Mouse (Mus musculus) limb, embryonic 10.5 days (tissue): ENCODE measurements around the gene Erbb4. TPM values are rescaled to one million over a fixed set of nuclear protein-coding genes. Genes with fewer than 3 reads are reported as not detected.

Experiments
- DNase-seq: peaks from one replicate; pipeline ENCODE4 v3.0.0-alpha.2; 2017; ENCODE audit warnings: low spot score
- H3K27ac ChIP-seq: fragments of 300-500 bp; sonication (generic); 2 replicates; pipeline ENCODE4 v1.5.1; 2016; ENCODE audit warnings: mild to moderate bottlenecking
- H3K27me3 ChIP-seq: fragments of 300-500 bp; sonication (generic); 2 replicates; pipeline ENCODE4 v1.6.1; 2016; ENCODE audit warnings: low read depth, mild to moderate bottlenecking; ENCODE audit not compliant: poor library complexity, severe bottlenecking
- H3K36me3 ChIP-seq: fragments of 300-500 bp; sonication (generic); 2 replicates; pipeline ENCODE4 v1.6.1; 2016; ENCODE audit warnings: mild to moderate bottlenecking, moderate library complexity
- H3K4me1 ChIP-seq: fragments of 300-500 bp; sonication (generic); 2 replicates; pipeline ENCODE4 v1.6.1; 2016
- H3K4me3 ChIP-seq: fragments of 300-500 bp; sonication (generic); 2 replicates; pipeline ENCODE4 v1.5.1; 2016; ENCODE audit warnings: mild to moderate bottlenecking, moderate library complexity
- H3K9me3 ChIP-seq: fragments of 300-500 bp; sonication (generic); replicated peaks from 2 replicates; pipeline ENCODE4 v1.6.1; 2016; ENCODE audit warnings: mild to moderate bottlenecking
- WGBS: fragments of 180-500 bp; shearing (Covaris S2); methylation state at CpG from one replicate; pipeline ENCODE4 v1.1.7; 2016; 5-methylcytosine and 5-hydroxymethylcytosine counted together
- polyA plus RNA-seq: library from polyadenylated mRNA; unstranded; fragments of >200 nt; fragmentation: Nextera tagmentation; extraction: Ambion mirVana; gene quantifications from 2 replicates; pipeline ENCODE4 v1.2.1, GENCODE M21; 2016

Gene Erbb4
- polyA plus RNA-seq, result 0.16 TPM in 1 of 2 replicates, not detected in the other

DNA sequence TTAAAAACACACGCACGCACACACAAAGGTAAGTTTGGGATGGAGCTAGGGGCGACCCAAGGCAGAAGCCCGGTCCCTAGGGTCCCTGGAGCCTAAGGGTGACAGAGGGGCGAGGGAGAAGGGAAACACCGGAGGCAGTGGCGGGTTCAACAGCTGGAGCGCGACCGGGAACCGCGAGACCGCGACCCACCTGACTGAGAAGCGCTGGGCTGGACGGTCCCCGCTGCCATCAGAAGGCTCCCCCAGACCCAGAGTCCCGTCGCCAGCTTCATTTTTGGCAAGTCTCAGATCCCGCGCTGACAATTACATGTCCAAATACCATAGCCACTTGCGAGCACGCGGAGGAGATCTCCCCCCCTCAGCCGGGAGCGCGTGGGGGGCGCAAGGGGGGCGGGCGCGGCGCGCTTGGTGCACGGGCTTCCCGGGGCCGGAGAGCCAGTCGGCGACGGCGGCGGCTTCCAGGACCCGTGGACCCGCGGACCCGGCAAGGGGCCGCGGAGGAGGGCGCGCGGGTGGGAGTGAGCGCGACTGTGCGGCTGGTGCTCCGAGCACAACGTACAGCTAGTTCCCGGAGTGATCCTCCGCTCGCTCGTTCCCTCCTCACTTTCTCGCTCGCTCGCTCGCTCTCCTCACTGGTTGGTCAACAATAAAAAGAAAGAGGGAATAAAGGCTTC is at the start of gene Erbb4:
Gene Erbb4 (minus strand): TSS at position 575 of the 674 bp plus-strand sequence.
- H3K27ac ChIP-seq, result no peak within 1 kb of the TSS
- peaks cover 74% of the 10 kb centered on the region for H3K27me3 ChIP-seq
- H3K4me3 ChIP-seq, result peak within 1 kb of the TSS; percentile 64
- no peaks in the 10 kb centered on the region for H3K9me3 ChIP-seq
- peaks cover 37% of the 10 kb centered on the region for H3K4me1 ChIP-seq
- peak; percentile 58 for DNase-seq
- WGBS, result under 1% methylated on average over 63 of the region's 63 CpGs
- no peaks in the 10 kb centered on the region for H3K36me3 ChIP-seq

DNA sequence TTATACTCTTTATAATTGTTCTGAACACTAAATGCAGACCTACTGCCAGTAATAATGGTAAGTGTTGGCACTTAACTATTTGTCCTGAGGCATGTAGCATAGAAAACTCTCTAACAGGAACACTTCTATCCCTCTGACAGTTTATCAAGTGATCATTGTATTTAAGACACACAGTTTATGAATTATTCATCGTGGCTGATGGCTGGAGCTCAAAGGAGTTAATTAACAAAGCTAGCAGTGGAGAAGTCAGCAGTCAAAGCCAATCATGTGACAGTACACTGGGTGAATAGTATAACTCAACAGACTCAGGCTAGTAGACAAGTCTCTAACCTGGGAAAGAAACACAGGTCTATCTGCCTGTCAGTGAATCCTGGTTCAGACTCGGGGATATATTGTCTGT is 49.5 kb upstream of the Erbb4 start:
- H3K27me3 ChIP-seq, result no peaks in the 10 kb centered on the region
- no peaks in the 10 kb centered on the region for H3K4me1 ChIP-seq
- 77% methylated on average over 2 of the region's 2 CpGs for WGBS
- H3K27ac ChIP-seq, result no peak overlapping the region
- H3K36me3 ChIP-seq, result no peaks in the 10 kb centered on the region
- no peaks in the 10 kb centered on the region for H3K9me3 ChIP-seq
- no peak overlapping the region for H3K4me3 ChIP-seq
- no peak for DNase-seq

DNA sequence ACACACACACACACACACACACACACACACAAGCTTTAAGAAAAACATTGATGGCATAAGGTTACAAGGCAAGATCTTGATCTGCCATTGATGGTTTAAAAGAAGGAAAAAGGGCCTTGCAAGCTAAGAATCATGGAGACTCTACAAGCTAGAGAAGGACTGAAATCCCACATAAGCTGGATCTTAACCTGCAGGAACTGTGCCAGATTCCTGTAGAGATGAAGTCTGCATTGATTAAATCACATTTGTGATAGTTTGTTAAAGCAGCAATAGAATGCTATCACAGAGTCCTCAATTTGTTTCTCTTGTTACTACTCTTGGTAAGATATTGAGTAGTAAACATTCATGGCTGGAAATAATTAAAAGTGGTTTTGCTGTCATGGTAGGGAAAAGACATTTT is 33.5 kb upstream of the Erbb4 start:
- H3K27me3 ChIP-seq, result no peaks in the 10 kb centered on the region
- no peak overlapping the region for H3K27ac ChIP-seq
- no peak for DNase-seq
- H3K4me1 ChIP-seq, result no peaks in the 10 kb centered on the region
- no peak overlapping the region for H3K4me3 ChIP-seq
- no peaks in the 10 kb centered on the region for H3K36me3 ChIP-seq
- no peaks in the 10 kb centered on the region for H3K9me3 ChIP-seq

DNA sequence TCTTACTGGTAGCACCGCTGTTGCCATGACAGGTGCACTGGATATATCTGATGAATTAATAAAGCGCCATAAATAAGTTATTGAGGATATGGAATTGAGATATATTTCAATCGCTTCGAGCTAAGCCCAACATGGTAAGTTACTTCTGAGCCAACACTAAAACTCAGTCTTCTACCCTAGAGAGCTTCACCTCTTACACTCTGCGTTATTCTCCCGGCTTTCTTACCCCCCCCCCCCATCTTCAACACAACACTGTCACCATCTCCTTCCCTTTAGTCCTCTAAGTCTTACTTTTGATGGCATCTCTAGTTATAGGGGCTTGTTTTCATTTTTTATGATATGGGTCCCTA is 31.6 kb upstream of the Erbb4 start:
- Histone ChIP-seq H3K4me3 (no peak overlapping the region), H3K9me3 (no peaks in the 10 kb centered on the region), H3K4me1 (no peaks in the 10 kb centered on the region), H3K27ac (no peak overlapping the region), H3K36me3 (no peaks in the 10 kb centered on the region), H3K27me3 (no peaks in the 10 kb centered on the region)
- DNase-seq, result no peak
- WGBS, result 52% methylated on average over 6 of the region's 6 CpGs

DNA sequence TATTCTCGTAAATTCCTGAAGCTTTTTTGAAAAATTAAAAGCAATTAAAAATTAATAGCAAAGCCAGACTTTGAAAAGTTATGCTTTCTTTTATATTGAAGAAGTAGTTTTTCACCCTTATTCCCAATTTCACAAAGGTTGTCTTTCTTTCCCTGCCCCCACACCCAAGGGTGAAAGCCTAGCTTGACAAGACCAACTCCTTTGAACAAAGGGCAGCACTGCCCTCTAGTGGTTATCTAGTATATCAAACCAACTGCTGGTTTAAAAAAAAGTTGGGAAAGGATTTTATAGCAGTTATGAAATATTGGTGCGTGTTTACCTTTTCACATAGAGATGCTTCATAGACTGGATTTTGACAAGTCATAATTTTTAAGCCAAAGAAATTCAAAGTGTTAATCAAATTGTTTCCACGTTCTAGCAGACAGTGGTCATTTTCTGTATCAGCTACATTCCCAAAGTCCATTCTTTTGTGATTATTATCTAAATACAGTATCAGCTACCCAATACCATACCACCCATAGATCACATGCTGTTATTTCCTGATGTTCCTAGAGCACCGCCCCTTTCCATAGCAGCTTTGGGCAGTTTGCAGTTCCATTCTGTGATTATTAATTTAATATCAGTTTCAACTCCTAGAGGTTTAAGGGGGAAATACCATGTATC is 31.1 kb upstream of the Erbb4 start:
- DNase-seq, result peak; percentile 50
- no peaks in the 10 kb centered on the region for H3K4me1 ChIP-seq
- no peaks in the 10 kb centered on the region for H3K27me3 ChIP-seq
- H3K4me3 ChIP-seq, result no peak overlapping the region
- no peak overlapping the region for H3K27ac ChIP-seq
- WGBS, result 44% methylated on average over 4 of the region's 4 CpGs
- H3K36me3 ChIP-seq, result no peaks in the 10 kb centered on the region
- H3K9me3 ChIP-seq, result no peaks in the 10 kb centered on the region

DNA sequence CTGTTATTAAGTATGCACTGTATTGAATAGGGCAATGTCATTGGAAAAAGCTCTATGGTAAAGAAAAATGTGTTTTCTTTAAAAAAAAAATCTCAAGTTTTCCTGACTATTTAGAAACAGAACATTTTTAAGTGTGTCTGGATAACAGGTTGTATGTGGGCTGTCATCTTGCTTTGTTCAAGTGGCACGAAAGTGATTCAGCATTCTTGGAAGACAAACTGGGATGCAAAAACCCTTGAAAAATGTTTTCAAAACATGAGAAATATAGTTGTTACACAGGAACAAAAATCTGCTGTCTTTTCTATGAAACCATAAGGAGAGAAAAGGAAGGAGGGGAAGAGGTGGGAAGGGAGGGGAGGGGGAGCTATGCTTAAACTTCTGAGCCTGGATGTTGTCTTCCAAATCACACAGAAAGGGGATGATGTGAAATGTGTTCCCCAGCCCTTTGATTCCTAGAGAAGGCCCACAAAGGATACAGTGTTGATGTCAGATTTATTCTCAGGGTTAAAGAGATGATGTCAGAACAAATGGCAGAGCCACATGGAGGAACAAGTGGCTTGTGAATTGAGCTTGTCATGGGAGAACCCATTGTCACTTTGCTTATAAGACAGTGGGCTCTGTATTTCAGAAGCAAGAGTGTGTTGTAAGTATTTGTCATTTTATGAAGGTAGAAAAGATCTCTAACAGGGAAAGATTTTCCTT is 16.4 kb upstream of the Erbb4 start:
- no peak for DNase-seq
- H3K27ac ChIP-seq, result no peak overlapping the region
- H3K9me3 ChIP-seq, result no peaks in the 10 kb centered on the region
- H3K4me1 ChIP-seq, result no peaks in the 10 kb centered on the region
- no peak overlapping the region for H3K4me3 ChIP-seq
- H3K36me3 ChIP-seq, result no peaks in the 10 kb centered on the region
- WGBS, result 98% methylated on average over 1 of the region's 1 CpGs
- no peaks in the 10 kb centered on the region for H3K27me3 ChIP-seq

DNA sequence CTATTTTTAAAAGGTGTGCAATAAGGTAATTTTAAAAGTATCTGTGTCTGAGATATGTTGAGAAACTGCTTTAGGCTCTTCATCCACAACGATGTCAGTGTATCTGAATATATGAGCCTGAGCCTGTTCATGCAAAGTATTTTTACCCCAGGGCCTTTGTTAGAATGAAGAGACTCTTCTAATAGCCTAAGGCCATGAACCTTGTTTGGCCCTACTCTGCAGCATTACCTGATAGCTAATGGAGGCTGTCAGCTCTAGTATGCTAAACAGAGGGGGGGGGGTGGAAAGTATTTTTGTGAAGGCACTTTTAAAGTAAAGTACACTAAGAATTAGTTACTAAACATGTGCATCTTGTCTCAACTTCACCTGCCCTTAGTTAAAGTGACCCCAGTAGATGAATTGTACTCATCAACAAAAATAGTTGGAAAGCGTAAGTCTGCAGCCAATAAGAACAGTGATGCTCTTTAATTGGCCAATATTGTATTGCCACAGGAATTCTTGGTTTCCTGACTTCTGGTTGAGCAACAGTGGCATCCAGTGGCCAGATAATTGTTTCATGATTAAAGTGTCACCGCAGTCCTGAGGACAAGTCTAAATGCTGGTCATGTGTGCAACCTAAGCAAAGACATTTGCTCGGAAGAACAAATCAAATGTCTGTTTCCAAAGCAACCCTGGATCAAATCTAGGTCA is 10.5 kb upstream of the Erbb4 start:
- no peak overlapping the region for H3K27ac ChIP-seq
- no peaks in the 10 kb centered on the region for H3K27me3 ChIP-seq
- H3K9me3 ChIP-seq, result no peaks in the 10 kb centered on the region
- 88% methylated on average over 4 of the region's 4 CpGs for WGBS
- no peak overlapping the region for H3K4me3 ChIP-seq
- H3K4me1 ChIP-seq, result no peaks in the 10 kb centered on the region
- DNase-seq, result no peak
- H3K36me3 ChIP-seq, result no peaks in the 10 kb centered on the region

DNA sequence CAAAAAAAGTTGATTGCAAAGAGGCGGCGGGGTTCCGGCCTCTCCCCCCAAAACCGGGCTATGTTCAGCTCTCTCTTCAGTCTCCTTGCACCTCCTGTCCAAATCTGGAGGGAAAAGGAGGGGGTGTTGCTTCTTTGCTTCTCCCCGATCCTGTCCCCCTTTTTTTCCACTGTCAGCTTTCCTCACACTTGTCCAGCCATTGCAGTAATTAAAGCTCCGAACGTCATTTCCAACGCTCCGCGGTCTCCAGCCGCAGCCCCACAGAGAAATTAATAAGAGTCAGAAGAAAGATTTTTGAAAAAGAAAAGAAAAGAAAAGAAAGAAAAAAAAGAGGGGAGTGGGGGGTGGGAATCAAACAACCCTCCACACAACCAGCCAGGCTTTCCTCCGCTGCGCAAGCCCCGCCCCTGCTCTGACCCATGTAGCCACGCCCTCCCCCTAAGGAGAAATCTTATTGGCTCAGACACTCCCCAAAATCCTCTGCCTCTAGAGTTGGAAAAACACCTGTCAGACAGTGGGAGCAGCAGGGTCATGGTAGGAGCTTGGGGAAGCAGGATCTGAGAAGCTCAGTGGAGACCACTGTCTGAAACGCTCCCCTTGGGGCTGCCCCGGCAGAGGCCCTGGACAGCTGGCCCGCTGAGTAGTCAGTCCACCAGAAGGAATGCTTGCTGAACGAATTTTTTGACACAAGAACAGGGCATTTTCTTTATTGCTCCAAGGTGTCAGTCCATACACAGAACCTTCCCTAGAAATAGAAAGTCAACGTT is 483 bp upstream of the Erbb4 start:
- no peaks in the 10 kb centered on the region for H3K9me3 ChIP-seq
- peaks cover 37% of the 10 kb centered on the region for H3K4me1 ChIP-seq
- 4% methylated on average over 20 of the region's 20 CpGs for WGBS
- peak; percentile 57 for DNase-seq
- H3K27me3 ChIP-seq, result peaks cover 68% of the 10 kb centered on the region
- no peaks in the 10 kb centered on the region for H3K36me3 ChIP-seq
- peak overlapping the region; percentile 64 for H3K4me3 ChIP-seq
- no peak overlapping the region for H3K27ac ChIP-seq

DNA sequence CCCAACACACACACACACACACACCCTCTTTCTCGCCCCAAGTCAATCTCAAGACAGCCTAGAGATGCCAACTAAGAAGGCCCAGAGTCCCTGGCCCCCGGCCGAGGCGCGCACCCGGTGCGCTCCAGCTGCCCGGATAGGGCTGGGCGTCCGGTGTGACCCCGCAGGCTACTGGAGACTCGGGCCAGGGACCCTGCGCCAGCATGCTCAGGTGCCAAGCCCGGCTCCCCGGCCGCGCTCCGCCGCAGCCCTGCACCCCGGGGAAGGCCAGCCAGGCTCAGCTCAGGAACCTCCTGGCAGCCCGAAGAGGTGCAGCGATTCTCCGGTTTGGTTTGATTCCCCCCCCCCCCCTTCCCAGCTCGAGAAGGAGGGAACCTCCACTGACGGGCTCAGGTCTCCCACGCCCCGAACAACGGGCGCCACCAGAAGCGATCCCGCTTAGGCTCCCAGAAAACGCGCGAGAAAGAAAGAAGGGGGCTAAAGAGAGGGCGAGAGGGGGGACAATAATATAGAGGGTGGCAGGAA is 860 bp downstream of the Erbb4 start:
- WGBS, result under 1% methylated on average over 35 of the region's 35 CpGs
- peak; percentile 65 for DNase-seq
- Histone ChIP-seq H3K9me3 (no peaks in the 10 kb centered on the region), H3K4me1 (peaks cover 37% of the 10 kb centered on the region), H3K27me3 (peaks cover 74% of the 10 kb centered on the region), H3K27ac (no peak overlapping the region), H3K36me3 (no peaks in the 10 kb centered on the region), H3K4me3 (peak overlapping the region; percentile 64)

DNA sequence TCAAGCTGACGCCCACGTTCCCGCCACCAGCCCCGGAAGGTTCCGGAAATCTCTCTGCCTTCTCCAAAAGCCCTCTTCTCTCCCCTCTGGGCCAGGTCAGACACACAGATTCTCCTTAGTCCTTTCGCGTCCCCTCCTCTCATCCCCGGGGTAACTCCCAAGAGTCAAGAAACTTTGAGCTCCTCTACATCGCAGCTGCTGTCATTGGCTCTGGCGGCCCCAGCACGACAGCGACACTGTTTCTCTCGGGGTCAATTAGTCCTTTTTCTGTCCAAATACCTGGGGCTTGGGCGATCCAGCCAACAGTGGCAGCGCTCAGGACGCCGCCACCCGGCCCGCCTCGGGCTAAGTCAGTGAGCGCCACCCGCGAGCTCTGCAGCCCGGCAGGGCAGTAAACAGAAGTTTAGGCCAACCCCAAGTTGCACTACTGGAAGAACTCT is 1.5 kb downstream of the Erbb4 start:
- no peak overlapping the region for H3K27ac ChIP-seq
- peak overlapping the region; percentile 64 for H3K4me3 ChIP-seq
- H3K27me3 ChIP-seq, result peaks cover 74% of the 10 kb centered on the region
- peaks cover 37% of the 10 kb centered on the region for H3K4me1 ChIP-seq
- no peaks in the 10 kb centered on the region for H3K9me3 ChIP-seq
- DNase-seq, result peak; percentile 61
- under 1% methylated on average over 24 of the region's 24 CpGs for WGBS
- no peaks in the 10 kb centered on the region for H3K36me3 ChIP-seq

DNA sequence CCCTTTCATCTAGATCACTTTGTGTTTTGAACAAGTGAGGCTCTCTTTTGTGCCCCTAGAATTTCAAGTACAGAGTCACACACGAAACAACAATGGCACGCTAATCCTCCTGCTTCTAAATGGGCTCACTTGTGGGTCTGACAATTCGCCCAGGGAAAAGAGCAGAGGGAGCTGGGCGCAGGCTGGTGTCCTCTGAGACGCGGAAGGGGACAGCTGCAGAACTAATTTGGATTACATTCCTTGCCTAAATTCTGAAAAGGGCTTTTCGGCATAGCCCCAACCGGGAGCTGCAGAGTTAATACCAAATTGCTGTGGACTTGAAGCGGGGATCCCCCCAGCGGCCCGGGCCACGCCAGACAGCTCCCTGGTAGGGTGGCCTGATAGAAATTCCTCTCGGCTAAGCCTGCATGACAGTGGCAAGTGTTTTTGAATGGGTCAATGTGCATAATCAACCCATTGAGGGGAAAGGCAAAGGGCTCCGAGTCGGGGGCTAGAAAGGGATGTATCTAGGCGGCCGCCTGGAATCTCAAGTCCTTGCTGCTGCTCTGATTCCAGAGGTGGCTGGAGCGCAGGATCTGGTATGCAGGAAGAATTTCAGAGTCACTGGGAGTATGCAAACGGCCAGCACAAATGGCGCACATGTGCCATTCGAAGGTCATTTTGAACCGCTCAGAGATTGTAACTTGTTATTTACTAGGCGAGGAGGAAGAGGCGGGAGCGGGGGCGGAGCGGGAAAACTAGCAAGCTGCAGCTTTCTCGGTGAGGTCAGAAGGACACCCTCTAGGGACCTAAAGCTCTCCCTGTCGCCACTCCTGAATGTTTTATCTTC is 2.2 kb downstream of the Erbb4 start:
- Histone ChIP-seq H3K27ac (no peak overlapping the region), H3K4me1 (peaks cover 37% of the 10 kb centered on the region), H3K27me3 (peaks cover 71% of the 10 kb centered on the region), H3K4me3 (peak overlapping the region; percentile 64), H3K36me3 (no peaks in the 10 kb centered on the region), H3K9me3 (no peaks in the 10 kb centered on the region)
- WGBS, result under 1% methylated on average over 29 of the region's 29 CpGs
- DNase-seq, result peak; percentile 55
